24 mouse cellular contexts compared by ENCODE assay signal in genomic region chr14:76202595-76202994, GRCm38 (mm10).
"Had no signal": no experiment of that assay in that cellular context is flagged by ENCODE, and none has a peak within 500 bp of the region (broad histone marks: within the 10 kb centered on the region; RNA-seq: fewer than 3 reads in every experiment).

No protein-coding gene starts in this region.

- H3K27me3 ChIP-seq: heart, embryonic 15.5 days; hindbrain, embryonic 13.5 days; intestine, embryonic 15.5 days; limb, embryonic 12.5 days; liver, embryonic 13.5 days had no signal

- H3K9ac ChIP-seq: heart, embryonic 13.5 days; heart, embryonic 15.5 days; hindbrain, embryonic 13.5 days; intestine, embryonic 15.5 days; limb, embryonic 12.5 days; liver, embryonic 13.5 days had no signal

- H3K4me1 ChIP-seq: hindbrain, embryonic 13.5 days; intestine, embryonic 15.5 days; limb, embryonic 10.5 days; limb, embryonic 12.5 days; liver, embryonic 13.5 days had no signal

- H3K4me3 ChIP-seq: heart, adult 2 months; heart, embryonic 13.5 days; heart, embryonic 15.5 days; hindbrain, embryonic 13.5 days; intestine, embryonic 15.5 days; layer of hippocampus, adult 2 months; left cerebral cortex, adult 2 months; limb, embryonic 10.5 days; limb, embryonic 12.5 days; liver, embryonic 13.5 days had no signal

- H3K9me3 ChIP-seq: heart, embryonic 13.5 days; heart, embryonic 15.5 days; hindbrain, embryonic 13.5 days; intestine, embryonic 15.5 days; limb, embryonic 10.5 days; limb, embryonic 12.5 days; liver, embryonic 13.5 days had no signal

- H3K4me2 ChIP-seq: heart, embryonic 11.5 days; heart, embryonic 13.5 days; heart, embryonic 15.5 days; hindbrain, embryonic 13.5 days; intestine, embryonic 15.5 days; limb, embryonic 12.5 days; liver, embryonic 11.5 days; liver, embryonic 13.5 days had no signal

- H3K27ac ChIP-seq: heart, adult 2 months; heart, embryonic 13.5 days; heart, embryonic 15.5 days; hindbrain, embryonic 13.5 days; intestine, embryonic 15.5 days; layer of hippocampus, adult 2 months; left cerebral cortex, adult 2 months; limb, embryonic 10.5 days; limb, embryonic 12.5 days; liver, embryonic 13.5 days had no signal

- H3K36me3 ChIP-seq: heart, embryonic 13.5 days; heart, embryonic 15.5 days; hindbrain, embryonic 13.5 days; intestine, embryonic 15.5 days; limb, embryonic 10.5 days; limb, embryonic 12.5 days; liver, embryonic 13.5 days had no signal

- ATAC-seq: hindbrain, embryonic 16.5 days; inflammation-experienced regulatory T-cells, adult 6 months; intestine, embryonic 15.5 days had no signal

- DNase-seq: gastrocnemius, postnatal 25 days; heart, adult 11 months; heart, adult 2 months; heart, postnatal 14 days; heart, postnatal 36 days; kidney, adult 18-20 months; kidney, adult 8-10 months; kidney, postnatal 10 days; kidney, postnatal 25 days; kidney, postnatal 4 days; liver; liver, embryonic 13.5 days had no signal
